Mouse (Mus musculus) myocyte (in vitro differentiated cells): ENCODE data around the gene Washc2. TPM values are rescaled to one million over a fixed set of nuclear protein-coding genes. Genes with fewer than 3 reads are reported as not detected.

ENCODE experiments used
- H3K27me3 ChIP-seq: one replicate; pipeline ENCODE4 v1.6.1; 2011; ENCODE audit not compliant: control insufficient read depth, insufficient read depth, insufficient read length
- H3K36me3 ChIP-seq: one replicate; pipeline ENCODE4 v1.6.1; 2011; ENCODE audit not compliant: control insufficient read depth, insufficient read depth
- H3K4me2 ChIP-seq: one replicate; pipeline ENCODE4 v1.6.1; 2011; ENCODE audit warnings: low read depth, control low read depth
- H3K4me3 ChIP-seq: one replicate; pipeline ENCODE4 v1.5.1; 2011; ENCODE audit warnings: mild to moderate bottlenecking, control low read depth, moderate library complexity
- H3K79me2 ChIP-seq: one replicate; pipeline ENCODE4 v1.6.1; 2011; ENCODE audit not compliant: control insufficient read depth, insufficient read depth
- H3ac ChIP-seq: one replicate; pipeline ENCODE4 v1.6.1; 2011; ENCODE audit not compliant: control insufficient read depth, insufficient read length
- CEBPB ChIP-seq: IDR thresholded peaks from 2 replicates; pipeline ENCODE4 v1.6.1; 2011; ENCODE audit warnings: mild to moderate bottlenecking, moderate library complexity; ENCODE audit not compliant: poor library complexity, insufficient read depth, severe bottlenecking
- E2F4 ChIP-seq: IDR thresholded peaks from one replicate; pipeline ENCODE4 v1.6.1; 2011; ENCODE audit warnings: mild to moderate bottlenecking, control low read depth, moderate library complexity; ENCODE audit not compliant: insufficient read depth
- MAX ChIP-seq: IDR thresholded peaks from one replicate; pipeline ENCODE4 v1.6.1; 2011; ENCODE audit warnings: low read depth, mild to moderate bottlenecking, control low read depth
- MYOD1 ChIP-seq, 3 experiments: IDR thresholded peaks; one replicate each; pipeline ENCODE4 v1.6.1; 2011; ENCODE audit warnings: control low read depth in 2 of 3, low read depth in 2 of 3, mild to moderate bottlenecking in 2 of 3, moderate library complexity in 1 of 3; ENCODE audit not compliant: insufficient read length in 2 of 3, control insufficient read depth in 1 of 3
- MYOG ChIP-seq, 3 experiments: IDR thresholded peaks; one replicate each; pipeline ENCODE4 v1.6.1; 2011; ENCODE audit warnings: control low read depth in 2 of 3, low read depth in 2 of 3, mild to moderate bottlenecking in 2 of 3; ENCODE audit not compliant: insufficient read length in 2 of 3, control insufficient read depth in 1 of 3, insufficient read depth in 1 of 3
- POLR2A ChIP-seq: IDR thresholded peaks from one replicate; pipeline ENCODE4 v1.6.1; 2011; ENCODE audit warnings: low read depth, mild to moderate bottlenecking, control low read depth, moderate library complexity; ENCODE audit not compliant: insufficient read length
- POLR2AphosphoS2 ChIP-seq: IDR thresholded peaks from one replicate; pipeline ENCODE4 v1.6.1; 2011; ENCODE audit warnings: low read depth, control low read depth; ENCODE audit not compliant: insufficient read length
- REST ChIP-seq: IDR thresholded peaks from one replicate; pipeline ENCODE4 v1.6.1; 2011; ENCODE audit warnings: mild to moderate bottlenecking, control low read depth, moderate library complexity; ENCODE audit not compliant: insufficient read depth, insufficient read length
- SRF ChIP-seq: IDR thresholded peaks from one replicate; pipeline ENCODE4 v1.6.1; 2011; ENCODE audit warnings: low read depth; ENCODE audit not compliant: control insufficient read depth, insufficient read length
- TCF12 ChIP-seq: IDR thresholded peaks from one replicate; pipeline ENCODE4 v1.6.1; 2011; ENCODE audit warnings: mild to moderate bottlenecking, control low read depth; ENCODE audit not compliant: poor library complexity, insufficient read depth, severe bottlenecking
- TCF3 ChIP-seq: IDR thresholded peaks from one replicate; pipeline ENCODE4 v1.6.1; 2011; ENCODE audit warnings: low read depth, control low read depth; ENCODE audit not compliant: insufficient read length
- USF1 ChIP-seq: IDR thresholded peaks from one replicate; pipeline ENCODE4 v1.6.1; 2011; ENCODE audit warnings: low read depth, mild to moderate bottlenecking, control low read depth, moderate library complexity
- polyA plus RNA-seq: library from polyadenylated mRNA; unstranded; fragments of >200 nt; fragmentation: generic; extraction: Trizol; gene quantifications from one replicate; pipeline ENCODE4 v1.2.1, GENCODE M21; 2012; ENCODE audit warnings: missing spikeins

Washc2 gene
- polyA plus RNA-seq, 1 experiment, result 22.6 TPM

GRCm38 (mm10) chr6:116262824-116263223 lies 55.0 kb downstream of the Washc2 start:
- Histone ChIP-seq H3K36me3 (peaks cover 5% of the 10 kb centered on the region), H3K4me2 (no peak overlapping the region), H3K4me3 (no peak overlapping the region), H3ac (no peak overlapping the region), H3K27me3 (no peaks in the 10 kb centered on the region), H3K79me2 (no peaks in the 10 kb centered on the region)
- no peak for TF ChIP-seq TCF12
- no peak for TF ChIP-seq MYOG (IDR thresholded peaks at IDR 0.05; ENCODE audit: control insufficient read depth in 1 of 3, insufficient read depth in 1 of 3, insufficient read length in 2 of 3, low read depth in 2 of 3)
- TF ChIP-seq SRF, result no peak
- no peak for TF ChIP-seq CEBPB
- TF ChIP-seq POLR2AphosphoS2, result no peak
- no peak for TF ChIP-seq POLR2A
- TF ChIP-seq MYOD1 (IDR thresholded peaks at IDR 0.05; ENCODE audit: control insufficient read depth in 1 of 3, insufficient read length in 2 of 3, low read depth in 2 of 3), result no peak
- TF ChIP-seq REST, result no peak
- TF ChIP-seq E2F4, result no peak
- TF ChIP-seq TCF3, result no peak
- TF ChIP-seq USF1, result no peak
- TF ChIP-seq MAX, result no peak

DNA sequence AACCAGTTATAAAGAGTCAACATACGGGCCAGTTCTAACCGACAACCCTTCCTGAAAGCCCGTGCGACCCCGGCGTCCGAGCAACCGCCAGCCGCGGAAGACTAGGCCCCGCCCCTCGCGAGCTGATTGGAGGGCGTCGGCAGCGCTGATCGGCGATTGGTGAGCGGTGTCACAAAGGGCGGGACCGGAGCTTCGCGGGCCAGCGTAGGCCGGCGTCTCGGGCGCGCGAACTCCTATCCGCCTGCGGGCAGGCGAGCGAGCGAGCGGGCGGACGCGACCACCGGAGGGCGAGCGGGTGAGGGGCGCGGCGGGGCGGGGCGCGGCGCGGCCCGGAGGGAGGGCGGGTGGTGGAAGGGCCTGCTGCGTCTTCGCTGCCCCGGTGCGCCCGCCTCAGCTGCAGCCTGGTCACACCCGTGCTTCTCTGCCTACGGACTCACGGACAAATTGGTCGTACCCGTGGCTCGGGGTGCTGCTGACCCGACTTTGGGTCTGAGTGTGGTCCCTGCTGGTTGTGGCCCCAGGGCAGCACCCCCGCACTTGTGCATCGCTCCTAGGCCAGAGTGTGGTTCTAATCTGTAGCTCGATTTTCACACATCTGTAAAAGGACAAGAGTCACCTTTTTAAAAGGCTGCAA lies 56.3 kb downstream of the Washc2 start, which contains the start of gene Zfand4:
TSS of gene Zfand4 (plus strand) at position 205 of the 634 bp plus-strand sequence.
- Histone ChIP-seq H3K27me3 (no peaks in the 10 kb centered on the region), H3K36me3 (peaks cover 5% of the 10 kb centered on the region), H3K79me2 (no peaks in the 10 kb centered on the region), H3K4me2 (peak within 1 kb of the TSS; percentile 76), H3K4me3 (peak within 1 kb of the TSS; percentile 36), H3ac (peak within 1 kb of the TSS; percentile 21)
- peak; percentile 83 for TF ChIP-seq POLR2AphosphoS2
- peak; percentile 91 for TF ChIP-seq POLR2A
- no peak for TF ChIP-seq TCF3

GRCm38 (mm10) chr6:116264836-116265235 lies 57.0 kb downstream of the Washc2 start:
- Histone ChIP-seq H3ac (peak overlapping the region; percentile 21), H3K79me2 (no peaks in the 10 kb centered on the region), H3K4me3 (peak overlapping the region; percentile 36), H3K4me2 (peak overlapping the region; percentile 76), H3K27me3 (no peaks in the 10 kb centered on the region), H3K36me3 (peaks cover 5% of the 10 kb centered on the region)
- no peak for TF ChIP-seq USF1
- no peak for TF ChIP-seq POLR2A
- no peak for TF ChIP-seq SRF
- no peak for TF ChIP-seq POLR2AphosphoS2

GRCm38 (mm10) chr6:116265603-116266002 lies 57.8 kb downstream of the Washc2 start:
- Histone ChIP-seq H3K27me3 (no peaks in the 10 kb centered on the region), H3K4me2 (peak overlapping the region; percentile 76), H3K79me2 (no peaks in the 10 kb centered on the region), H3ac (no peak overlapping the region), H3K36me3 (peaks cover 5% of the 10 kb centered on the region), H3K4me3 (no peak overlapping the region)
- TF ChIP-seq TCF12, result no peak
- TF ChIP-seq USF1, result no peak
- no peak for TF ChIP-seq MYOG (IDR thresholded peaks at IDR 0.05; ENCODE audit: control insufficient read depth in 1 of 3, insufficient read depth in 1 of 3, insufficient read length in 2 of 3, low read depth in 2 of 3)
- no peak for TF ChIP-seq MAX
- TF ChIP-seq SRF, result no peak
- no peak for TF ChIP-seq POLR2A
- TF ChIP-seq MYOD1 (IDR thresholded peaks at IDR 0.05; ENCODE audit: control insufficient read depth in 1 of 3, insufficient read length in 2 of 3, low read depth in 2 of 3), result no peak
- no peak for TF ChIP-seq CEBPB
- TF ChIP-seq TCF3, result no peak
- no peak for TF ChIP-seq E2F4
- no peak for TF ChIP-seq REST
- no peak for TF ChIP-seq POLR2AphosphoS2

DNA sequence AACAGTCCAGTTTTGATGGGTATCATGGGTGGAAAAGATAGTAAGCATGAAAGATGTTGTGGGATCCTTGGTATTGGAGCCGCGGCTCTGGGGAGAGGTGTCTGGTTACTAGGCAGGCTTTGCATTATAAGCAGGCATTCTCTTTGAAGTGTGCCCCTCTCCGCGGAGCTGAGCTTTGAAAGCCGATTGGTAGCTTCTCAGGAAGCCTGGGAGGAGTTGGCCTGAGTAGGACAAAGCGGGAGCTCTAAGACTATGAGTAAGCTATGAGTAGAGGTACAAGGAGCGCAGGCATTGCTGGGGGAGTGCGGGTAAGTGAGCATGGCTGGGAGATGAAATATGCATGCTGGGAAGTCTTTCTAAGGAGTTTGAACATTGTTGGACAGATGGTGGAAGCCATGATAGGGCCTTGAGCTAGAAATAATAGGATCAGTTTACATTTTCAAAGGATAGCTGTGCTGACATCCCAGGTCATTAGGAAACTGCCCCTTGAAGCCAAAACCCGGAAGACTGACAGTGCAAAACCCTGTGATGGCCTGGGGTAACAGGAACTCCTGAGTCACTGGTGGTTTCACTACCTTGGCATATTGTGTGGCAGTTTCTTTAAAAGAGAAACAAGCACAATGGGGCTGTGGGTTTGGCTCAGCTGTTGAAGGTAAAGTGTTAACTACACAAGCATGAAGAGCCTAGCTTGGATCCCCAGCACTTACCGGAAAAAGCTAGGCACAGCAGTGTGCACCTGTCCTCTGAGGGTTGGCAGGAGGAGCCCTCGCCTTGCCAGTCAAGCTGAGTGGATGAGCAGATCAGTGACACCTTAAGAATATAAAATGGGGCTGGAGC lies 58.7 kb downstream of the Washc2 start:
- no peak overlapping the region for H3ac ChIP-seq
- peak overlapping the region; percentile 76 for H3K4me2 ChIP-seq
- no peak overlapping the region for H3K4me3 ChIP-seq
- peaks cover under 1% of the 10 kb centered on the region for H3K36me3 ChIP-seq
- no peaks in the 10 kb centered on the region for H3K27me3 ChIP-seq
- H3K79me2 ChIP-seq, result no peaks in the 10 kb centered on the region
- TF ChIP-seq SRF, result no peak
- TF ChIP-seq TCF3, result no peak
- no peak for TF ChIP-seq POLR2A
- no peak for TF ChIP-seq USF1
- peak; percentile 8 to 81 (median 57) for TF ChIP-seq MYOG (IDR thresholded peaks at IDR 0.05; ENCODE audit: control insufficient read depth in 1 of 3, insufficient read depth in 1 of 3, insufficient read length in 2 of 3, low read depth in 2 of 3)
- no peak for TF ChIP-seq REST
- no peak for TF ChIP-seq CEBPB
- peak in 2 of 3 experiments; percentile 67 to 84 for TF ChIP-seq MYOD1 (IDR thresholded peaks at IDR 0.05; ENCODE audit: control insufficient read depth in 1 of 3, insufficient read length in 2 of 3, low read depth in 2 of 3)
- peak; percentile 22 for TF ChIP-seq TCF12
- no peak for TF ChIP-seq POLR2AphosphoS2
- TF ChIP-seq MAX, result no peak
- TF ChIP-seq E2F4, result no peak
